Mouse (Mus musculus) megakaryocyte, embryonic 14.5 days (primary cell): ENCODE data around the gene Cyp2c55. TPM values are rescaled to one million over a fixed set of nuclear protein-coding genes. Genes with fewer than 3 reads are reported as not detected.

Experiments used
- H3K27me3 ChIP-seq: replicated peaks from 2 replicates; pipeline ENCODE3; 2012; ENCODE audit warnings: inconsistent platforms
- H3K36me3 ChIP-seq: replicated peaks from 2 replicates; pipeline ENCODE3; 2012; ENCODE audit warnings: low read length, inconsistent platforms, mixed read lengths
- H3K4me1 ChIP-seq: 2 replicates; pipeline ENCODE4 v1.6.1; 2012; ENCODE audit warnings: inconsistent platforms
- H3K4me3 ChIP-seq: replicated peaks from 2 replicates; pipeline ENCODE3; 2012; ENCODE audit warnings: moderate library complexity, mild to moderate bottlenecking, inconsistent platforms
- H3K9me3 ChIP-seq: 2 replicates; pipeline ENCODE4 v1.6.1; 2012; ENCODE audit warnings: inconsistent platforms
- FLI1 ChIP-seq: IDR thresholded peaks from 2 replicates; pipeline ENCODE4 v1.6.1; 2012; ENCODE audit warnings: low read length, inconsistent platforms, mixed read lengths
- GATA1 ChIP-seq: IDR thresholded peaks from 3 replicates; pipeline ENCODE4 v1.6.1; 2012; ENCODE audit warnings: mixed read lengths, low read length, inconsistent platforms, borderline replicate concordance
- polyA plus RNA-seq: library from polyadenylated mRNA; stranded (reverse); fragments of >175 nt; gene quantifications from 2 replicates; pipeline ENCODE4 v1.2.3, GENCODE M21; 2012; ENCODE audit warnings: low replicate concordance; ENCODE audit not compliant: insufficient read depth

Cyp2c55 gene
- not detected in 2 replicates for polyA plus RNA-seq

DNA sequence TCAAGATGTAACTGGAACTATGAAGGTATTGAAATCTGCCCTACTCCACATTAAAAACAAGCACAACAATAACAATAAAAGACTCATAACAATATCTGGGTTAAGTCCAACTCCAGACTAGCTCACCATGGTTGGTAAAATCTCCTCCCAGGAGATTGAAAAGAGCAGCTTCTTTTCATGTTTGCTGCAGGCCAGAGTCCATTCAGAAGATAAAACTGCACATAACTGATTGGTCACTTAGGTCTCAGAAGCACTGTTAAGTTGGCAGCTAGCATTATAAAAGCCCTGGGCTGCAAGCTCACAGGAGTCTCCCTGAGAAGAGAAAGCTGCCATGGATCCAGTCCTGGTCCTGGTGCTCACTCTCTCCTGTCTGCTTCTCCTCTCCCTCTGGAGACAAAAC is at the start of gene Cyp2c55:
Gene Cyp2c55 (plus strand): TSS at position 305 of the 400 bp plus-strand sequence.
- Histone ChIP-seq H3K36me3 (no peaks in the 10 kb centered on the region), H3K27me3 (no peaks in the 10 kb centered on the region), H3K9me3 (peaks cover 6% of the 10 kb centered on the region; the same call in 1 of the 2 replicates), H3K4me3 (no peak within 1 kb of the TSS), H3K4me1 (no peaks in the 10 kb centered on the region)
- TF ChIP-seq FLI1 (no peak), GATA1 (no peak)

DNA sequence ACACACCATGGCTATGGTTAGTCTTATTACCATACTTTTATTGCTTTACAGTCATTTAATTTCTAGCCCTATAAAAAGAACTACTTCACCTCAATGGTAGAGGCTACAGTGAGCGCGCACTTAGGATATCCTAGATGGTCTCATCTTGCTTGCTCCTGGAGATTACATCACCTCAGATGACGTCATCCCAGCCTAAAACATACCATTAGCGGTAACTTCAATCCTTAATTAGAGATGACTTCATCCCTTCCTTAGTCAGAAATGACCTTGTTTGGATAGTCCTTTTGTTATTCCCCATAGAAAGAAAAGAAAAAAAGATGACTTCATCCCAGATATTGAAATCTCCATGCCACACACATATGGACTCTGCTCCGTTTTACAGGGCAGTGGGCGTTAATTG is 36.1 kb upstream of the Cyp2c55 start:
- TF ChIP-seq FLI1 = no peak
- no peak for TF ChIP-seq GATA1
- peaks cover 39% of the 10 kb centered on the region for H3K36me3 ChIP-seq
- no peaks in the 10 kb centered on the region for H3K9me3 ChIP-seq
- no peak overlapping the region for H3K4me3 ChIP-seq
- H3K27me3 ChIP-seq = no peaks in the 10 kb centered on the region
- H3K4me1 ChIP-seq = peaks cover 20% of the 10 kb centered on the region

DNA sequence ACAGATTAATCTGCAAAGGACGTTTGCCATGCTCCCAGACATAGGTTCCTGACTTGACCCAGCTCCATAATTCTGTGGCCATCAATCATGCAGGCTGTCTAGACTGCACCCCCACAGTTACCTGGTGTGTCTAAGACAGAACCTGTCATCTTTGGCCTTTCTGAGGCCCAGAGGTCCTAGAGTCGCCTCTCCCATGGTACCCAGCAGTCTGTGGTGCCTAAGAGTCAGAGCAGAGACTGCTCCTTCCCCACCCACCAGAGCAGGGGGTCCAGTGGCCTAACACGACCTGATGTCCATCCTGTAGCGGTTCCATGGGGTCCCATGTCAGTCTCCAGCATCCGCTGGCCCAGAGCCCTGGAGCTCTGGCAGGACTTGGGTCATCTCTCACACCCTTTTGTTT is 34.2 kb upstream of the Cyp2c55 start:
- H3K4me3 ChIP-seq = no peak overlapping the region
- no peaks in the 10 kb centered on the region for H3K27me3 ChIP-seq
- H3K36me3 ChIP-seq = peaks cover 24% of the 10 kb centered on the region
- TF ChIP-seq FLI1 = no peak
- TF ChIP-seq GATA1 = no peak
- peaks cover 25% of the 10 kb centered on the region for H3K4me1 ChIP-seq
- no peaks in the 10 kb centered on the region for H3K9me3 ChIP-seq

DNA sequence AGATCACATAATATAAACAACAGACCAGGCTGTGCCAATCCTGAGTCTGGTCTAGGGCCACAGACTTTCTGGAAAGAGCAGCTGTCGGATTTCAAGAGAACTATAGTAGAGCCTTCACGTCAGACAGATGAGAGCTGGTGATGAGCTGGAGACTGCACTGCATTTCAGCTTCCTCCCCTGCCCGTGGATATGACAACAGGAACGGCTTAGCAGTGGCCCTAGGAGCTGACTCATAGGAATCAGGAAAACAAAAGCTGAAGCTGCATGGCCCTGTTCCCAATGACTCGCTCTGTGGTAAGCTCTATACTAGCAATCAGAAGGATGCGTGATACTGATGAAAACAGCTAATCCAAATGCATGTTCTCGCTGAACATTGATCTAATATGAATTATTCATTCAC is 33.2 kb upstream of the Cyp2c55 start:
- Histone ChIP-seq H3K4me3 (peak overlapping the region; percentile 76), H3K4me1 (peaks cover 25% of the 10 kb centered on the region), H3K36me3 (peaks cover 23% of the 10 kb centered on the region), H3K9me3 (no peaks in the 10 kb centered on the region), H3K27me3 (no peaks in the 10 kb centered on the region)
- TF ChIP-seq GATA1 (no peak), FLI1 (no peak)

DNA sequence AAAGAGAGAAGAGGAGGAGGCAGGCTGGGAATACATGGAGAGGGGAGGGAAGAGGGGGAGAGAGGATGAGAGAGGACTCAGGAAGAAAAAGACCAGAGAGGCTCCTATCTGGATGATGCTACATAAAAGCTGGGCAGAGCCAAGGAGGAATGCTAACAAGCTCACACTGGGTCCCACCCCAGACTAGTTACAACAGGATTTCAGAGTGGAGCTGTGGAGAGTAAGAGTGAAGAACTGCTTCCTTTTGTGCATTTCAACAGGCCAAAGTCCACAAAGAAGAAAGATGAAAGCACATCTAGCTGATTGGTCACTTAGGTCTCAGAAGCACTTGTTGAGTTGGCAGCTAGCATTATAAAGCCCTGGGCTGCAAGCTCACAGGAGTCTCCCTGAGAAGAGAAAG is 30.6 kb upstream of the Cyp2c55 start:
- H3K4me3 ChIP-seq = no peak overlapping the region
- H3K4me1 ChIP-seq = peaks cover 24% of the 10 kb centered on the region
- TF ChIP-seq FLI1 = no peak
- no peak for TF ChIP-seq GATA1
- H3K9me3 ChIP-seq = no peaks in the 10 kb centered on the region
- peaks cover 8% of the 10 kb centered on the region for H3K36me3 ChIP-seq
- H3K27me3 ChIP-seq = no peaks in the 10 kb centered on the region

DNA sequence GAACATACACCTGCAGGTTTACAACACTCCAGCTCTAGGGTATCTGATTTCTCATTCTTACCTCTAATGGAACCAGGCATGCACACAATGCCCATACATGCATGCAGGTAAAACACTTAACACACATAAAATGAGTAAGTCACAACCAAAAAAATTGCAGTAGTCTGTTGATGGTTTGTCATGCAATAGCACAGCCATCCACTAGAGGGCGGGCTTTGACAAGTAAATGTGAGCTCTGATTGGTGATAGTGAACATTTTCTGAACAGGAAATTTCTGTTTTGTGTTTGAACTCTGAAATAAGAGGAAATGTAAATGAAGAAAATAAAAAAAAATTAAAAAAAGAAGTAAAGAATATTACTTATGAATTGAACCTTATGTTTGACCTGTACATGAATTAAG is 24.9 kb upstream of the Cyp2c55 start:
- H3K27me3 ChIP-seq = no peaks in the 10 kb centered on the region
- H3K4me3 ChIP-seq = no peak overlapping the region
- no peaks in the 10 kb centered on the region for H3K9me3 ChIP-seq
- H3K4me1 ChIP-seq = peaks cover 4% of the 10 kb centered on the region; the same call in 1 of the 2 replicates
- no peak for TF ChIP-seq FLI1
- no peak for TF ChIP-seq GATA1
- H3K36me3 ChIP-seq = no peaks in the 10 kb centered on the region

DNA sequence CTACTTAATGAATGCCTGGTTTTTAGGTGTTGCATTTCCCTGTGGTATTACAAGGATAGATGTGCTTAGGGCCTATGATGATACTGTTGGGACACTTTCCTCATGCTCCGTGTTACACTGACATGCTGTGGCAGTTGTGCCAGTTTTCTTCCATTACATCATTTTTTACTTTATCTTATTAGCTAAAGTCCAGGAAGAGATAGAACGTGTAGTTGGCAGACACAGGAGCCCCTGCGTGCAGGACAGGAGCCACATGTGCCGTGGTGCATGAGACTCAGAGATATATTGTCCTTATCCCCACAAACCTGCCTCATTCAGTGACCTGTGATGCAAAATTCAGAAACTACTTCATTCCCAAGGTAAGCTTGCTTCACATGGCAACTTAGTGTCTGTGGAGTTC is 8.6 kb upstream of the Cyp2c55 start:
- H3K36me3 ChIP-seq = no peaks in the 10 kb centered on the region
- H3K9me3 ChIP-seq = peaks cover 3% of the 10 kb centered on the region; the same call in 1 of the 2 replicates
- TF ChIP-seq FLI1 = no peak
- no peak for TF ChIP-seq GATA1

DNA sequence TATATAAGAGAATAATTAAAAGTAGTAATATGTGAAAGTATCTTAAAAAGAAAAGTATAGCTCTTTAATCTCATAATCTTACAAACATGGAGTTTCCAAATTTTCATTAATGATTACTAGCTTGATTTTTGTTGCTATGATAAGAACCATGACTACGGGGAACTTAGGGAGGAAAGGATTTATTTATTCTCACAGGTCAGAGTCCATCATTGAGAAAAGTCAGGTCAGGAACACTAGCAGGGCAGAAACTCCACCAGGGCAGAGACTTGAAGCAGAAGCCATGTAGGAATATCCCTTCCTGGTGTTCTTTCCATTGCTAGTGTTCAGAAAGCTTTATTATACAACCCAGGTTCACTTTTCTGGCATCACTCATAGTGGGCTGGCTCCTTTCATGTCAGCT is 8.1 kb upstream of the Cyp2c55 start:
- Histone ChIP-seq H3K27me3 (no peaks in the 10 kb centered on the region), H3K4me1 (no peaks in the 10 kb centered on the region), H3K9me3 (peaks cover 3% of the 10 kb centered on the region; the same call in 1 of the 2 replicates), H3K4me3 (no peak overlapping the region), H3K36me3 (no peaks in the 10 kb centered on the region)
- TF ChIP-seq GATA1 (no peak), FLI1 (no peak)

More for the DNA sequence above, 8.6 kb upstream of the Cyp2c55 start:
- no peaks in the 10 kb centered on the region for H3K27me3 ChIP-seq
- no peak overlapping the region for H3K4me3 ChIP-seq
- H3K4me1 ChIP-seq = no peaks in the 10 kb centered on the region

DNA sequence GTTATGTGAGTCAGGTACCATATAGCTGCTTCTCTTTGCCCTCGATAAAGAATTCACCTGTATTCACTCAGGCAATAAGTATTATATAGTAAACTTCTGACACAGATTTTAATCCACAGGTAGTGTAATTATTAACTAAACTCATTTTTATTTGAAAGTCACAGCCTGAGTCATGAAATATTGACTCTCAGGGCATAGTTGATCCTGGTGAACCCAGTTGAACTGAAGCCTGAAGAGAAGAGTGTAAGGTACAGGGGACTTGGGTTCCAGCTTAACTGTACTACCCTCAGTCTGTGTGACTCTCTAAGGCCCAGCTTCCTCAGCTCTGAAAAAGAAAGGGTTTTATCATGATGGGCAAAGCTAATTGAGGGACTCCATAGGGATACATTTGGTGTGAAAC is 1.7 kb upstream of the Cyp2c55 start:
- no peaks in the 10 kb centered on the region for H3K27me3 ChIP-seq
- no peak for TF ChIP-seq GATA1
- no peak for TF ChIP-seq FLI1
- H3K9me3 ChIP-seq = no peaks in the 10 kb centered on the region
- no peak overlapping the region for H3K4me3 ChIP-seq
- H3K4me1 ChIP-seq = no peaks in the 10 kb centered on the region
- H3K36me3 ChIP-seq = no peaks in the 10 kb centered on the region

DNA sequence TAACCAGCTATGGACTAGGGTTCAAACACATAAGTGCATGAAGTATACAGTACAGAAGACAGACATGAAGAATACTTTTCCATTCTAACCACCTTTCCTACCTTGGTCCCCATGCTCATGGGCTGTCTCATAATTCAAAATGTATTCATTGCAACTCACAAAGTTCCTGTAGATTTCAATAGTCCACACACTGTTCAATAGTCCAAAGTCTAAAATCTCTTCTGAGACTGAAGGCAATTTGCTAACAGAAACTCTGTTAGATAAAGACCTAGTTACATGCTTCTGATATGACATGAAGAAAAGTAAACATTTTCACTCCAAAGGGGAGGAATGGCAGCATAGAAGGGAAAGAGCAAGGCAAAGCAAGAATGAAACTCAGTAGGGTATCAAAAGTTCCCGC is 51.1 kb downstream of the Cyp2c55 start:
- Histone ChIP-seq H3K4me3 (no peak overlapping the region), H3K36me3 (no peaks in the 10 kb centered on the region)
- no peak for TF ChIP-seq FLI1
- TF ChIP-seq GATA1 = no peak

DNA sequence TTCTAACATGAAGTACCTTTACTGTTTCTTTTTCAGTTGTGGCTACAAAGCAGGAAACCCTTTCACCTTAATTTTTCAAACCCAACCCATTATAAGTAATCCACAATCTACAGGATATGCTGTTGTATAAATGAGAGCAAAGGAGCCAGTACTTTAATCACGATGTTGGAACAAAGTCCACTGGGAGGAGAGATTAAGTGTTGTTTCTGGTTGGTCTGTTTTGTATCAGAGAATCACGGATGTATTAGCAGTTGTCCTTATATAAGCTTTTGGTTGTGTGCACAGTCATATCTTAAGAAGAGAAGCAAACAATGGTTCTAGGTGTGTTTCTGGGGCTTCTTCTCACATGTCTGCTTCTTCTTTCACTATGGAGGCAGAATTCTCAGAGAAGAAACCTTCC is 53.9 kb downstream of the Cyp2c55 start, which contains the start of gene Cyp2c65:
Gene Cyp2c65 (plus strand): TSS at position 297 of the 400 bp plus-strand sequence.
- no peaks in the 10 kb centered on the region for H3K9me3 ChIP-seq
- TF ChIP-seq GATA1 = no peak
- no peak for TF ChIP-seq FLI1
- H3K27me3 ChIP-seq = no peaks in the 10 kb centered on the region
- no peaks in the 10 kb centered on the region for H3K36me3 ChIP-seq
- no peak within 1 kb of the TSS for H3K4me3 ChIP-seq
- H3K4me1 ChIP-seq = no peaks in the 10 kb centered on the region

More for the DNA sequence above, 51.1 kb downstream of the Cyp2c55 start:
- H3K27me3 ChIP-seq = no peaks in the 10 kb centered on the region
- no peaks in the 10 kb centered on the region for H3K9me3 ChIP-seq
- no peaks in the 10 kb centered on the region for H3K4me1 ChIP-seq

Other genes with a start within 250 kb of the Cyp2c55 start
- 0.35 TPM in 1 of 2 replicates, not detected in the other for gene Noc3l, start 187.8 kb upstream of the Cyp2c55 start, polyA plus RNA-seq
- 0.46 TPM in 1 of 2 replicates, not detected in the other for gene Tbc1d12, start 170.4 kb upstream of the Cyp2c55 start, polyA plus RNA-seq
- 1.4 and 1.5 TPM in 2 replicates for gene Hells, start 76.1 kb upstream of the Cyp2c55 start, polyA plus RNA-seq
- not detected in 2 replicates for gene Cyp2c65, start 54.0 kb downstream of the Cyp2c55 start, polyA plus RNA-seq
- not detected in 2 replicates for gene Cyp2c66, start 106.9 kb downstream of the Cyp2c55 start, polyA plus RNA-seq